Mouse (Mus musculus) MEL (cell line): ENCODE measurements at regions not wholly inside any gene's neighbourhood (a gene's known extent, or its start where the extent isn't known, plus 50 kb on each side); places are given as distances from the start of the nearest gene placed in this dataset.

Experiments used
- CTCF ChIP-seq, 3 experiments: IDR thresholded peaks in 2 of 3; conservative IDR thresholded peaks in 1 of 3; 2 replicates each; pipeline ENCODE4 v1.5.1; 2011 to 2012; ENCODE audit warnings: low read length in 3 of 3, low read depth in 2 of 3, mild to moderate bottlenecking in 2 of 3, improper control_type of control experiment in 1 of 3, inconsistent platforms in 1 of 3, mixed read lengths in 1 of 3, moderate library complexity in 1 of 3; ENCODE audit not compliant: control insufficient read depth in 1 of 3, insufficient read depth in 1 of 3, poor library complexity in 1 of 3, severe bottlenecking in 1 of 3
- MXI1 ChIP-seq: IDR thresholded peaks from 2 replicates; pipeline ENCODE4 v1.6.1; 2011; ENCODE audit warnings: mild to moderate bottlenecking, low read depth, low read length, improper control_type of control experiment
- MYB ChIP-seq: IDR thresholded peaks from 2 replicates; pipeline ENCODE4 v1.6.1; 2011; ENCODE audit warnings: mild to moderate bottlenecking, low read depth, low read length, improper control_type of control experiment
- POLR2A ChIP-seq, 2 experiments: IDR thresholded peaks; 2 replicates each; pipeline ENCODE4 v1.6.1; 2011 to 2012; ENCODE audit warnings: low read length in 2 of 2, mild to moderate bottlenecking in 2 of 2, control low read depth in 1 of 2, improper control_type of control experiment in 1 of 2, low read depth in 1 of 2, moderate library complexity in 1 of 2; ENCODE audit not compliant: control insufficient read depth in 1 of 2, insufficient read depth in 1 of 2, poor library complexity in 1 of 2
- TBP ChIP-seq: IDR thresholded peaks from 2 replicates; pipeline ENCODE4 v1.8.0; 2011; ENCODE audit warnings: low read depth, low read length, improper control_type of control experiment
- ZNF384 ChIP-seq: IDR thresholded peaks from 2 replicates; pipeline ENCODE4 v1.6.1; 2012; ENCODE audit warnings: low read depth, mild to moderate bottlenecking, inconsistent platforms, low read length, improper control_type of control experiment

DNA sequence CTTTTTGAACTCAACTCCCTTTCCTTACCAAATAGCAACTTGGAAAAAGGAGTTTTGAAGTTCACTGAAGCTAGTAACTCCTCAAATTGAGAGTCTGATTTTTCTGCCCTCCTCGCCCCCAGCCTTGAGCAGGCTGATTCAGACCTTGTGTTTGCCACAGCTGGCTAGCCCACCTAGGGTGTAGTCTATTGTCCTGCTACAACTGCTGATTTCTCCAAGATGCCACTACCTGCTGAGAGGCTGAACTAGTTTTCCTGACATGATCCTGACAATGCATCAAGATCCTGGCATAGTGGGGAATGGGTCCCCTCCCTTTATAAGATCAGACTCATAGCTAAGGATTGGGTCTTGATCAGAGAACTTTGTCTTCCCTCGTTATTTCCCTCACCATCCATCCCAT, 366.1 kb downstream of the Bmper start:
- TF ChIP-seq CTCF (IDR thresholded peaks at IDR 0.05 in 2 of 3, conservative IDR thresholded peaks at IDR 0.05 in 1 of 3; ENCODE audit: control insufficient read depth in 1 of 3, insufficient read depth in 1 of 3, low read depth in 2 of 3, low read length in 3 of 3, poor library complexity in 1 of 3, severe bottlenecking in 1 of 3) (no peak), MXI1 (no peak), TBP (no peak), ZNF384 (no peak), MYB (no peak), POLR2A (IDR thresholded peaks at IDR 0.05; ENCODE audit: control insufficient read depth in 1 of 2, insufficient read depth in 1 of 2, low read depth in 1 of 2, low read length in 2 of 2, poor library complexity in 1 of 2) (no peak)
